Mouse (Mus musculus): Measurements from ENCODE around the gene Chd9. TPM values are rescaled to one million over a fixed set of nuclear protein-coding genes. Genes with fewer than 3 reads are reported as not detected.
A peak's percentile ranks its signal among the peaks of the same experiment; 100 is the strongest.

Chd9 gene
- polyA plus RNA-seq, 1 experiment from 2014 or later: 101 TPM

GRCm38 (mm10) chr8:90849462-90850050 is 21.4 kb downstream of the Chd9 start:
- no peaks in the 10 kb centered on the region; the same call in 1 of the 2 replicates for H3K27me3 ChIP-seq (replicated peaks; ENCODE audit: control insufficient read depth, insufficient read depth, low read length)
- peak; percentile 75 for ATAC-seq
- H3K9me3 ChIP-seq (ENCODE audit: control insufficient read depth, low read length): no peaks in the 10 kb centered on the region
- H3K36me3 ChIP-seq (ENCODE audit: control insufficient read depth, insufficient read depth, low read length): no peaks in the 10 kb centered on the region
- H3K4me3 ChIP-seq (ENCODE audit: low read length): no peak overlapping the region
- WGBS: 40% methylated on average over 11 of the region's 11 CpGs
- H3K4me1 ChIP-seq (ENCODE audit: control insufficient read depth, insufficient read depth, low read depth, low read length): peaks cover 16% of the 10 kb centered on the region
- H3K27ac ChIP-seq (ENCODE audit: low read depth, low read length): peak overlapping the region; percentile 58
- H3K4me2 ChIP-seq (ENCODE audit: low read length): peak overlapping the region; percentile 13; the same call in 1 of the 2 replicates
- peak overlapping the region; percentile 35; the same call in 1 of the 2 replicates for H3K9ac ChIP-seq (ENCODE audit: low read depth, low read length)

DNA sequence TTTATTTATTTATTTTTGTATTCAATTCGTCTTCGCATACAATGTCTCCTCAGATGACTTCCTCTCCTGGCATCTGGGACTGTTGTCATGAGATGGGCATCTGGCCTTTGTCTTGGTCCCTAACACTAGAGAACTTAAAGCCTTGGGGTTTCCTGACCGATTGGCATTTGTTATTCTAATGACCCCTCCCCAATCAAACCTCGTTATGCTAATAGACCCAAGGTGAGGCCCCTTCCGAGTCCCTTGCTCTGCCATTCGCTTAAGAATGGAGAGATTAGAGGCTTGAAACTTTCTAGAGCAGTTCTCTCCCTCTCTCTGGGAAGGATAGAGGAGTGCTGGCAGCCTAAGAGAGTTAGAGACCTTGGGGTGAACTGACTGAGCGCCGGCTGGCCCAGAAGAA is 23.4 kb downstream of the Chd9 start:
- 46% methylated on average over 8 of the region's 8 CpGs for WGBS
- ATAC-seq: no peak
- H3K4me1 ChIP-seq (ENCODE audit: control insufficient read depth, insufficient read depth, low read depth, low read length): peaks cover 22% of the 10 kb centered on the region

GRCm38 (mm10) chr8:90853971-90854670 is 26.0 kb downstream of the Chd9 start:
- peak overlapping the region; percentile 31 for H3K4me2 ChIP-seq (ENCODE audit: low read length)
- WGBS: 39% methylated on average over 9 of the region's 9 CpGs
- no peaks in the 10 kb centered on the region; the same call in 1 of the 2 replicates for H3K27me3 ChIP-seq (replicated peaks; ENCODE audit: control insufficient read depth, insufficient read depth, low read length)
- H3K4me3 ChIP-seq (ENCODE audit: low read length): no peak overlapping the region
- peak overlapping the region; percentile 48; the same call in 1 of the 2 replicates for H3K27ac ChIP-seq (ENCODE audit: low read depth, low read length)
- H3K4me1 ChIP-seq (ENCODE audit: control insufficient read depth, insufficient read depth, low read depth, low read length): peaks cover 21% of the 10 kb centered on the region
- no peaks in the 10 kb centered on the region for H3K36me3 ChIP-seq (ENCODE audit: control insufficient read depth, insufficient read depth, low read length)
- no peak; the same call in 1 of the 2 replicates for ATAC-seq
- H3K9ac ChIP-seq (ENCODE audit: low read depth, low read length): 0 out of 2 replicates have a peak overlapping the region, but pooled peaks have one; percentile 27
- no peaks in the 10 kb centered on the region for H3K9me3 ChIP-seq (ENCODE audit: control insufficient read depth, low read length)

More for the DNA sequence above, 23.4 kb downstream of the Chd9 start:
- no peak overlapping the region for H3K4me3 ChIP-seq (ENCODE audit: low read length)
- no peaks in the 10 kb centered on the region; the same call in 1 of the 2 replicates for H3K27me3 ChIP-seq (replicated peaks; ENCODE audit: control insufficient read depth, insufficient read depth, low read length)
- H3K4me2 ChIP-seq (ENCODE audit: low read length): no peak overlapping the region
- H3K36me3 ChIP-seq (ENCODE audit: control insufficient read depth, insufficient read depth, low read length): no peaks in the 10 kb centered on the region
- no peak overlapping the region for H3K9ac ChIP-seq (ENCODE audit: low read depth, low read length)
- H3K27ac ChIP-seq (ENCODE audit: low read depth, low read length): no peak overlapping the region
- no peaks in the 10 kb centered on the region for H3K9me3 ChIP-seq (ENCODE audit: control insufficient read depth, low read length)

DNA sequence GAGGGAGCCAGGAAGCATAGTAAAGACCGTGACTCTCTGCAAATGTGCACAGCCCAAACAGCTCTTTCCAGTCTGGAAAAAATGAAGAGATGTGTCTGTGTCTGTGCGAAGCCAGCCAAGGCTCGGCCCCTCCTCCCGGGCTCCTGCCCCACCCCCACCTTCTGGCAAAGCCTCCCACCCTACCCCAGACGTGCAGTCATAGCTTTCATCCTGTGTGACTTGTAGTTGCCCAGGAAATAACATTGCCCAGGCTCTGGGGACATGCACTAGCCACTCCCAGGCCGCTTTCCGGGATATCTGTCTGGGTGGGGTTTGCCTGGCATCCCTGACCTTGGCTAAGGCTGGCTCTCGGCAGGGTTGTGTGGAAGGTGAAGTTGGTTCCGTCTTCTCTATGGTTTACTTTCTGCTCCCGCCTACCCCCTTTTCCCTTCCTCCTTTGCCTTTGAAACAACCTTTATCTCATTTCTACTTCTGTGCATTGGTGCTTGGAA is 26.6 kb downstream of the Chd9 start:
- Histone ChIP-seq H3K9me3 (ENCODE audit: control insufficient read depth, low read length) (no peaks in the 10 kb centered on the region), H3K27me3 (replicated peaks; ENCODE audit: control insufficient read depth, insufficient read depth, low read length) (no peaks in the 10 kb centered on the region; the same call in 1 of the 2 replicates), H3K36me3 (ENCODE audit: control insufficient read depth, insufficient read depth, low read length) (no peaks in the 10 kb centered on the region), H3K4me3 (ENCODE audit: low read length) (no peak overlapping the region), H3K4me2 (ENCODE audit: low read length) (peak overlapping the region; percentile 31), H3K27ac (ENCODE audit: low read depth, low read length) (peak overlapping the region; percentile 48), H3K9ac (ENCODE audit: low read depth, low read length) (0 out of 2 replicates have a peak overlapping the region, but pooled peaks have one; percentile 27), H3K4me1 (ENCODE audit: control insufficient read depth, insufficient read depth, low read depth, low read length) (peaks cover 18% of the 10 kb centered on the region)
- ATAC-seq: peak; percentile 77
- WGBS: 12% methylated on average over 10 of the region's 10 CpGs

- no peaks in the 10 kb centered on the region; the same call in 1 of the 2 replicates for H3K27me3 ChIP-seq (replicated peaks; ENCODE audit: control insufficient read depth, insufficient read depth, low read length)
- no peak for ATAC-seq
- no peaks in the 10 kb centered on the region for H3K36me3 ChIP-seq (ENCODE audit: control insufficient read depth, insufficient read depth, low read length)
- no peak overlapping the region for H3K4me3 ChIP-seq (ENCODE audit: low read length)
- no peak overlapping the region for H3K9ac ChIP-seq (ENCODE audit: low read depth, low read length)
- peaks cover 17% of the 10 kb centered on the region for H3K4me1 ChIP-seq (ENCODE audit: control insufficient read depth, insufficient read depth, low read depth, low read length)
- 91% methylated on average over 3 of the region's 3 CpGs for WGBS
- no peak overlapping the region for H3K4me2 ChIP-seq (ENCODE audit: low read length)
- H3K9me3 ChIP-seq (ENCODE audit: control insufficient read depth, low read length): no peaks in the 10 kb centered on the region
- H3K27ac ChIP-seq (ENCODE audit: low read depth, low read length): no peak overlapping the region
Observed at GRCm38 (mm10) chr8:90856171-90856570, 28.0 kb downstream of the Chd9 start.

DNA sequence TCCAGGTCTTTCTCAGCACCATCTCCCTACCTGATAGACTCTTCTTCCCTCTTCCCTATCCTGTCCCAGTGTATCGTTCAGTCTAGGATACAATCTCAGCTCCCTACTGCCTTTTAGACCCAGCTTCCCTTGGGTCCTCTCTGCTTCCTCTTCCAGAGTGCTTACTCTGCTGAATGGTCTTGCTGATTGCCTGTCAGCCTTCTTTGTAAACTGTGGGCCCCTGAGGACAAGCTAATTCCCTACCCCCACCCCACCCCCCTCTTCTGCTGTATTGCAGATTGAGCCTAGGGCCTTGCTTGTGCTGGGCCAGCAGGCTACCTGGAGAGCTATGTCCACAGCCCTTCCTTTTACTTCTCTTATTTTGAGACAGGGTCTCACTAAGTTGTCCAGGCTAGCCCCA is 28.8 kb downstream of the Chd9 start:
- no peaks in the 10 kb centered on the region for H3K36me3 ChIP-seq (ENCODE audit: control insufficient read depth, insufficient read depth, low read length)
- 40% methylated on average over 1 of the region's 1 CpGs for WGBS

DNA sequence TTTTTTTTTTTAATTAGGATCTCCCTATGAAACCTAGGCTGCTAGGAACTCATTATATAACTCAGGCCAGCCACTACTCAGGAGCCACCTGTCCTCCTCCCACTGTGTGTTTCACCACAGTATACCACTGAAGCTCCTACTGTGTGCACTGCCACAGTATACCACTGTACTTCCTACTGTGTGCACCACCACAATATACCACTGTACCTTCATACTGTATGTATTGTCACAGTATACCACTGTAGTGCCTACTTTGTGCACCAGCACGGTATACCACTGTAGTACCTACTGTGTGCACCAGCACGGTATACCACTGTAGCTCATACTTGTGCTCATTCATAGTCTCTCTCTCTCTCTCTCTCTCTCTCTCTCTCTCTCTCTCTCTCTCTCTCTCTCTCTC is 29.9 kb downstream of the Chd9 start:
- 98% methylated on average over 2 of the region's 2 CpGs for WGBS
- peaks cover 29% of the 10 kb centered on the region for H3K4me1 ChIP-seq (ENCODE audit: control insufficient read depth, insufficient read depth, low read depth, low read length)
- no peak overlapping the region for H3K4me2 ChIP-seq (ENCODE audit: low read length)
- H3K36me3 ChIP-seq (ENCODE audit: control insufficient read depth, insufficient read depth, low read length): no peaks in the 10 kb centered on the region
- no peaks in the 10 kb centered on the region for H3K9me3 ChIP-seq (ENCODE audit: control insufficient read depth, low read length)
- no peak overlapping the region for H3K4me3 ChIP-seq (ENCODE audit: low read length)
- ATAC-seq: no peak
- no peak overlapping the region for H3K9ac ChIP-seq (ENCODE audit: low read depth, low read length)
- H3K27me3 ChIP-seq (replicated peaks; ENCODE audit: control insufficient read depth, insufficient read depth, low read length): no peaks in the 10 kb centered on the region
- H3K27ac ChIP-seq (ENCODE audit: low read depth, low read length): no peak overlapping the region

More for the DNA sequence above, 28.8 kb downstream of the Chd9 start:
- Histone ChIP-seq H3K9ac (ENCODE audit: low read depth, low read length) (no peak overlapping the region), H3K27me3 (replicated peaks; ENCODE audit: control insufficient read depth, insufficient read depth, low read length) (no peaks in the 10 kb centered on the region; the same call in 1 of the 2 replicates), H3K4me2 (ENCODE audit: low read length) (no peak overlapping the region), H3K4me1 (ENCODE audit: control insufficient read depth, insufficient read depth, low read depth, low read length) (peaks cover 25% of the 10 kb centered on the region), H3K4me3 (ENCODE audit: low read length) (no peak overlapping the region), H3K9me3 (ENCODE audit: control insufficient read depth, low read length) (no peaks in the 10 kb centered on the region), H3K27ac (ENCODE audit: low read depth, low read length) (no peak overlapping the region)
- no peak for ATAC-seq

DNA sequence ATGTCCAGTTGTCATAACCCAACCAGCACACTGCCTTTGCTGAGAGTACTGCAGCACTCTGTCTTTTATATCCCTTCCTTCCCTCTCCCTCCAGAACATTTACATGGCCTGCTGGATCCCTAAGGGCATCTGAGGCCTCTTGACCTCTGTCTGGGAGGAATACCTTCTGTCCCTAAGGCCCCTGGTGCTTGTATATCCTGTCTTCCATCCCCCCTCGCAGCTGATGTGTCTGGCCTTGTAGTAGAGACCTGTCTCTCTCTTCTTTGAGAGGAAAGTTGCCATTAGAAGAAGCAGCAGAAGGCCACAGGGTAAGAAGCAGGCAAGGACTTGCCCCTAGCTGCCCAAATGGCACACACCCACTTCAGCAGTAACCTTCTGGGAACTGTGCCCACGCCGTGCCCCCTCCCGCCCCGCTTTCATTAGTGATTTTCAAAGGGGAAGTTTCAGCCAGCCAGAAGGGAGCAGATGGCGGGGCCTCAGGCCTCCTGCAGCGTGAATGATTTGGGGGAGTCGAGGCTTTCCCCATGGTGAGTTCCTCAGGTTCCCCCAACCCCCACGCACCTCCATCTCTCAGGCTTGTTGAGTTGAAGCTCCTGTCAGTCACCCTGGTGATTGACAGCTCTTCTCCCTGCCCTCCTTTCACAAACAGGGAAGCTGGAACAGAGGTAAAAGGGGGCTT is 33.3 kb downstream of the Chd9 start:
- Histone ChIP-seq H3K9me3 (ENCODE audit: control insufficient read depth, low read length) (no peaks in the 10 kb centered on the region), H3K4me1 (ENCODE audit: control insufficient read depth, insufficient read depth, low read depth, low read length) (peaks cover 16% of the 10 kb centered on the region), H3K27me3 (replicated peaks; ENCODE audit: control insufficient read depth, insufficient read depth, low read length) (no peaks in the 10 kb centered on the region), H3K4me3 (ENCODE audit: low read length) (no peak overlapping the region), H3K9ac (ENCODE audit: low read depth, low read length) (0 out of 2 replicates have a peak overlapping the region, but pooled peaks have one; percentile 14), H3K4me2 (ENCODE audit: low read length) (peak overlapping the region; percentile 18), H3K27ac (ENCODE audit: low read depth, low read length) (peak overlapping the region; percentile 72), H3K36me3 (ENCODE audit: control insufficient read depth, insufficient read depth, low read length) (no peaks in the 10 kb centered on the region)
- WGBS: 11% methylated on average over 9 of the region's 9 CpGs
- ATAC-seq: peak; percentile 55

DNA sequence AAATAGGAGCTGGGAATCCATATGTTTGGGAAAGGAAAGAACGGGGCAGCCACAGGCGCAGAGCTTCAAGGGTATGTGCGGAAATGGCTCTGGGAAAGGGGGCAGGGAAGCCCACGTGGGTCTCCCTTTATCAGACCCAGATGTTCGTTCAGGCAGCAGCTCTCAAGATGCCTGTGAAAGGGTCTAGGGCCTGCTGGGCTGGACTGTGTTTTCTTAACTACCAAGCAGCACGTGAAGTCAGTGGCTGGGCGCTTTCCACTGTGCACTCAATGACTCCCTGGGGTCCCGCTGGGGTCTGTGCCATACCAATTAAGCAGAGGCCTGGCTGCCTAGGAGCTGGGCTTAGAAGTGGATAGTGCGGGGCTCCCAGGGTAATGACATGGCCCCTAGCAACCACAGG is 33.9 kb downstream of the Chd9 start:
- peaks cover 16% of the 10 kb centered on the region for H3K4me1 ChIP-seq (ENCODE audit: control insufficient read depth, insufficient read depth, low read depth, low read length)
- 5% methylated on average over 9 of the region's 9 CpGs for WGBS
- peak; percentile 89 for ATAC-seq

More for the DNA sequence above, 33.9 kb downstream of the Chd9 start:
- no peak overlapping the region for H3K9ac ChIP-seq (ENCODE audit: low read depth, low read length)
- H3K27me3 ChIP-seq (replicated peaks; ENCODE audit: control insufficient read depth, insufficient read depth, low read length): no peaks in the 10 kb centered on the region
- H3K27ac ChIP-seq (ENCODE audit: low read depth, low read length): peak overlapping the region; percentile 72
- H3K4me2 ChIP-seq (ENCODE audit: low read length): peak overlapping the region; percentile 18
- H3K9me3 ChIP-seq (ENCODE audit: control insufficient read depth, low read length): no peaks in the 10 kb centered on the region
- no peak overlapping the region for H3K4me3 ChIP-seq (ENCODE audit: low read length)
- H3K36me3 ChIP-seq (ENCODE audit: control insufficient read depth, insufficient read depth, low read length): no peaks in the 10 kb centered on the region
